Mouse (Mus musculus) stomach, postnatal 0 days (tissue): ENCODE measurements around the gene Ptgfrn. TPM values are rescaled to one million over a fixed set of nuclear protein-coding genes. Genes with fewer than 3 reads are reported as not detected.
A peak's percentile ranks its signal among the peaks of the same experiment; 100 is the strongest.

Source experiments
- ATAC-seq: fragments of 200-750 bp; cut with Nextera tagmentation; 2 replicates; pipeline ENCODE4 v1.8.0; 2017; ENCODE audit not compliant: low FRiP score, low TSS enrichment
- DNase-seq: peaks from one replicate; pipeline ENCODE4 v3.0.0-alpha.2; 2016; ENCODE audit warnings: low spot score
- H3K27ac ChIP-seq: fragments of 300-500 bp; sonication (generic); replicated peaks from 2 replicates; pipeline ENCODE4 v1.5.1; 2014; ENCODE audit warnings: mild to moderate bottlenecking, control low read depth
- H3K27me3 ChIP-seq: fragments of 300-500 bp; sonication (generic); 2 replicates; pipeline ENCODE4 v1.6.1; 2014; ENCODE audit warnings: low read length; ENCODE audit not compliant: control insufficient read depth, insufficient read depth
- H3K36me3 ChIP-seq: fragments of 300-500 bp; sonication (generic); 2 replicates; pipeline ENCODE4 v1.6.1; 2014; ENCODE audit warnings: low read length, mixed read lengths; ENCODE audit not compliant: control insufficient read depth, insufficient read depth
- H3K4me1 ChIP-seq: fragments of 300-500 bp; sonication (generic); replicated peaks from 2 replicates; pipeline ENCODE4 v1.6.1; 2014; ENCODE audit warnings: antibody characterized with exemption; ENCODE audit not compliant: control insufficient read depth, insufficient read depth
- H3K4me2 ChIP-seq: fragments of 300-500 bp; sonication (generic); replicated peaks from 2 replicates; pipeline ENCODE4 v1.6.1; 2014; ENCODE audit warnings: low read depth, mild to moderate bottlenecking, control low read depth, moderate library complexity
- H3K4me3 ChIP-seq: fragments of 300-500 bp; sonication (generic); 2 replicates; pipeline ENCODE4 v1.5.1; 2014; ENCODE audit warnings: low read depth, low read length, control low read depth
- H3K9ac ChIP-seq: fragments of 300-500 bp; sonication (generic); 2 replicates; pipeline ENCODE4 v1.6.1; 2014; ENCODE audit warnings: mild to moderate bottlenecking, low read length, control low read depth, mixed read lengths
- H3K9me3 ChIP-seq: fragments of 300-500 bp; sonication (generic); 2 replicates; pipeline ENCODE4 v1.6.1; 2016; ENCODE audit warnings: low read length; ENCODE audit not compliant: control insufficient read depth
- CTCF ChIP-seq: IDR thresholded peaks from 2 replicates; pipeline ENCODE4 v1.5.1; 2016; ENCODE audit warnings: antibody characterized with exemption, low read depth, mild to moderate bottlenecking, moderate library complexity
- EP300 ChIP-seq: optimal IDR thresholded peaks from 2 replicates; pipeline ENCODE3; 2016; ENCODE audit warnings: antibody characterized with exemption
- WGBS: fragments of 180-500 bp; shearing (Covaris S2); extraction: QIAGEN DNeasy Blood & Tissue Kit; methylation state at CpG from one replicate; pipeline ENCODE4 v1.1.7; 2014; 5-methylcytosine and 5-hydroxymethylcytosine counted together
- polyA plus RNA-seq: library from polyadenylated mRNA; unstranded; fragments of >200 nt; fragmentation: Nextera tagmentation; extraction: Ambion mirVana; gene quantifications from 2 replicates; pipeline ENCODE4 v1.2.1, GENCODE M21; 2015

Ptgfrn gene
- polyA plus RNA-seq, 1 experiment from 2014 or later = 5.8 TPM

GRCm38 (mm10) chr3:101134861-101135260, 24.8 kb upstream of the Ptgfrn start:
- Histone ChIP-seq H3K27me3 (no peaks in the 10 kb centered on the region), H3K9ac (no peak overlapping the region), H3K9me3 (no peaks in the 10 kb centered on the region), H3K36me3 (no peaks in the 10 kb centered on the region), H3K27ac (no peak overlapping the region), H3K4me2 (no peak overlapping the region), H3K4me1 (no peaks in the 10 kb centered on the region; the same call in 1 of the 2 replicates), H3K4me3 (no peak overlapping the region)
- ATAC-seq = no peak
- TF ChIP-seq EP300 (no peak), CTCF (no peak)
- DNase-seq = no peak
- WGBS = 97% methylated on average over 9 of the region's 9 CpGs

- DNase-seq (no peak), ATAC-seq (no peak)
Observed at GRCm38 (mm10) chr3:101132981-101133380, 22.9 kb upstream of the Ptgfrn start.

GRCm38 (mm10) chr3:101131772-101132171, 21.7 kb upstream of the Ptgfrn start:
- H3K9me3 ChIP-seq = no peaks in the 10 kb centered on the region
- DNase-seq (no peak), ATAC-seq (no peak)
- no peak overlapping the region for H3K27ac ChIP-seq
- no peak overlapping the region for H3K4me3 ChIP-seq
- TF ChIP-seq CTCF (no peak), EP300 (no peak)
- no peaks in the 10 kb centered on the region for H3K36me3 ChIP-seq
- H3K4me1 ChIP-seq = no peaks in the 10 kb centered on the region; the same call in 1 of the 2 replicates
- H3K27me3 ChIP-seq = no peaks in the 10 kb centered on the region
- H3K9ac ChIP-seq = no peak overlapping the region
- 81% methylated on average over 5 of the region's 5 CpGs for whole genome bisulfite sequencing
- no peak overlapping the region for H3K4me2 ChIP-seq

More at GRCm38 (mm10) chr3:101132981-101133380, 22.9 kb upstream of the Ptgfrn start:
- Histone ChIP-seq H3K27ac (no peak overlapping the region), H3K36me3 (no peaks in the 10 kb centered on the region), H3K9ac (no peak overlapping the region), H3K4me3 (no peak overlapping the region), H3K27me3 (no peaks in the 10 kb centered on the region), H3K4me1 (no peaks in the 10 kb centered on the region; the same call in 1 of the 2 replicates), H3K4me2 (no peak overlapping the region), H3K9me3 (no peaks in the 10 kb centered on the region)
- 86% methylated on average over 6 of the region's 6 CpGs for WGBS
- TF ChIP-seq CTCF (no peak), EP300 (no peak)

GRCm38 (mm10) chr3:101130526-101130925, 20.4 kb upstream of the Ptgfrn start:
- H3K27me3 ChIP-seq = no peaks in the 10 kb centered on the region
- peak; percentile 66 for DNase-seq
- H3K4me3 ChIP-seq = no peak overlapping the region; the same call in 1 of the 2 replicates
- H3K36me3 ChIP-seq = no peaks in the 10 kb centered on the region
- 2% methylated on average over 11 of the region's 11 CpGs for WGBS
- peak overlapping the region; percentile 13; the same call in 1 of the 2 replicates for H3K9ac ChIP-seq
- H3K4me1 ChIP-seq = no peaks in the 10 kb centered on the region; the same call in 1 of the 2 replicates
- no peak overlapping the region for H3K27ac ChIP-seq
- TF ChIP-seq EP300 (no peak), CTCF (peak; percentile 8; the same call in 1 of the 2 replicates)
- H3K4me2 ChIP-seq = peak overlapping the region; percentile 48
- 0 out of 2 replicates have a peak, but pooled peaks have one; percentile 61 for ATAC-seq
- H3K9me3 ChIP-seq = no peaks in the 10 kb centered on the region

GRCm38 (mm10) chr3:101129620-101130019, 19.5 kb upstream of the Ptgfrn start:
- H3K9me3 ChIP-seq = no peaks in the 10 kb centered on the region
- ATAC-seq = no peak
- no peaks in the 10 kb centered on the region for H3K36me3 ChIP-seq
- TF ChIP-seq CTCF (no peak), EP300 (no peak)
- H3K4me3 ChIP-seq = no peak overlapping the region
- H3K27me3 ChIP-seq = no peaks in the 10 kb centered on the region
- H3K27ac ChIP-seq = no peak overlapping the region
- DNase-seq = no peak
- H3K4me2 ChIP-seq = no peak overlapping the region
- no peak overlapping the region for H3K9ac ChIP-seq
- H3K4me1 ChIP-seq = no peaks in the 10 kb centered on the region; the same call in 1 of the 2 replicates
- WGBS = 89% methylated on average over 3 of the region's 3 CpGs

GRCm38 (mm10) chr3:101129090-101129489, 19.0 kb upstream of the Ptgfrn start:
- H3K9ac ChIP-seq = no peak overlapping the region
- no peak for TF ChIP-seq CTCF
- TF ChIP-seq EP300 = no peak
- H3K4me3 ChIP-seq = no peak overlapping the region
- H3K36me3 ChIP-seq = no peaks in the 10 kb centered on the region
- ATAC-seq = no peak
- no peak for DNase-seq
- no peak overlapping the region for H3K27ac ChIP-seq
- no peaks in the 10 kb centered on the region for H3K27me3 ChIP-seq
- H3K4me2 ChIP-seq = no peak overlapping the region
- no peaks in the 10 kb centered on the region for H3K9me3 ChIP-seq
- no peaks in the 10 kb centered on the region; the same call in 1 of the 2 replicates for H3K4me1 ChIP-seq
